Mouse (Mus musculus): ENCODE data around the gene Prkch.

Gene Prkch

DNA sequence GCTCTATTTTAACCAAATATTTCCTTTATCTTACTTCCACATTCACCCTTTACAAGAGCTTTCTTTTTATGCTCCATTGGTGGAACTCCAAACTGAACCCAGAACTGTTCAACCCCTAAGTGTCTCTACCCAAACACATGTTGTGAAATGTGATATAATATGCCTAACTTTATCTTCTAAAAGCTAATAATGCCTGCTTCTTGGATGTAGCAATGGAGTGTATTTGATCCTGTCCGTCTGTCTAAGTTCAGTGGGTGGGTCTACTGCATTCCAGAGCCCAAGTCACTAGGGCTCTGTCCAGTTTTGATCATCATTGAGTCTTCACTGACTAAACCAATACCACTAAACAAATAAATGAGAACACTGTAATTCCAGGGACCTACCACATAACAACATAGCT, 240.2 kb downstream of the Prkch start:
- DNase-seq (ENCODE audit: low spot score in 2 of 2): no peak

Measured in frontal cortex, postnatal 36 days (tissue).